Mouse (Mus musculus) megakaryocyte, adult 5-6 weeks (primary cell): Measurements from ENCODE around the gene Lect2. TPM values are rescaled to one million over a fixed set of nuclear protein-coding genes. Genes with fewer than 3 reads are reported as not detected.

Experiments used
- ATAC-seq: 2 replicates; pipeline ENCODE4 v1.8.0; 2016; ENCODE audit warnings: mild to moderate bottlenecking, inconsistent platforms; ENCODE audit not compliant: poor library complexity, severe bottlenecking
- total RNA-seq, 2 experiments: library from RNA; stranded (forward) in 1 of 2; stranded (reverse) in 1 of 2; fragments of 153-499, 151-499 nt in 1 of 2; fragments of 221-1000, 200-1000 nt in 1 of 2; gene quantifications; 2 replicates each; pipeline versions ENCODE4 v1.2.3 to v1.2.4; 2015 to 2017

The Lect2 gene
- total RNA-seq, 2 experiments from 2014 or later = not detected

- ATAC-seq = no peak
These were observed 10.5 kb upstream of the Lect2 start for GRCm38 (mm10) chr13:56558811-56559210.

DNA sequence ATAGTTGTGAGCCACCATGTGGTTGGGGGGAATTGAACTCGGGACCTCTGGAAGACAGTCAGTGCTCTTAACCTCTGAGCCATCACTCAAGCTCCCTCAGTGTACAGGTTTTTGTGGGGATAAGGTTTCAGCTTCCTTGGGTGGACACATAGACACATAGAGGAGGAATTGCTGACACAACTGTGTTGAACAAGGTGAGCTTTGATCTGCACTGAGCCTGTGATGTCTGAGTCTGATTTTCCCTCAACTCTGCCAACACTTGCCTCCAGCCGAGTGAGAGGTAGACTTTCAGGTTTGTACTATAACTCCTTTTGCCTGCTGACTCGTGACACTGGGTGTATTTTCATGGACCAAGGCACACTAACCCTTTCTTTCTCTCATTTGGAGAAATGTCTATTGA, 8.4 kb upstream of the Lect2 start:
- ATAC-seq = no peak

GRCm38 (mm10) chr13:56555957-56556356, 7.7 kb upstream of the Lect2 start:
- ATAC-seq = no peak

DNA sequence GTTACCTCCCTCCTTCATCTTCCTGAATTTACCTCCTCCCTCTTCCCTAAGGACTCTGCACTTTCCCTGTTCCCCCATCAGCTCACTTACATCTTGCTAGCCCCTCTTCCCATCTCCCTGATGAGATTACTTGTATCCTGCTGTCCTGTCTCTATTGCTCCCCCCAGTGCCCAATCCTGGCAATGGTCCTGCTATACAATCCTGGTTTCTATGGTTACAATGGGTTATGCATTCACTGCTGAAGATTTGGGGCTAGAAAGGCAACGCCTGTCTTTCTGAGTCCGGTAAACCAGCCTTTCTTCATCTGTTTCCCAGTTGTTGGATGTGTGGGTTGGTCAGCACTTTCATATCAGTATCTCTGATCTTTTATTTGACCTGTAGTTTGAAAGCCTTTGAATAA, 6.1 kb upstream of the Lect2 start:
- ATAC-seq = no peak

DNA sequence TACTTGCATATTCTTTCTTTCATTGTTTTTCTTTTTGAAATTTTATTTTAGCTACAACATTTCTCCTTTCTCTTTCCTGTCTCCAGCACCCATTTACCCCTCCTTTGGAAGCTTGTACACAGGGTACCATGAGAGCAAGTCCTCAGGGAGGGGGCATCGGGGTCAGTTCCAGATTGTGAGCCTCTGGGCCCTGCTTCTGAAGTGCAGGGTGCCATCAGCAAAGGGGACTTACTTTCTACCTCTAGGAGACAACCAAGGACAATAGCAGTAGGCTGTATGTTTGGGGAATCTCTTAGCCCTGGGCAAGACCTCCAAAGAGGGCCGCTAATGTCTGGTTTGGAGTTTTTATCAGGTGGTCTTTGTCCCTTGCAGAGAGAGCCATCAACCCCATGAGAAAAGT, 5.6 kb upstream of the Lect2 start:
- ATAC-seq = no peak

- no peak for ATAC-seq
These were observed 3.4 kb upstream of the Lect2 start for GRCm38 (mm10) chr13:56551661-56552060.

- ATAC-seq = no peak
These were observed 2.3 kb upstream of the Lect2 start for GRCm38 (mm10) chr13:56550574-56550973.

DNA sequence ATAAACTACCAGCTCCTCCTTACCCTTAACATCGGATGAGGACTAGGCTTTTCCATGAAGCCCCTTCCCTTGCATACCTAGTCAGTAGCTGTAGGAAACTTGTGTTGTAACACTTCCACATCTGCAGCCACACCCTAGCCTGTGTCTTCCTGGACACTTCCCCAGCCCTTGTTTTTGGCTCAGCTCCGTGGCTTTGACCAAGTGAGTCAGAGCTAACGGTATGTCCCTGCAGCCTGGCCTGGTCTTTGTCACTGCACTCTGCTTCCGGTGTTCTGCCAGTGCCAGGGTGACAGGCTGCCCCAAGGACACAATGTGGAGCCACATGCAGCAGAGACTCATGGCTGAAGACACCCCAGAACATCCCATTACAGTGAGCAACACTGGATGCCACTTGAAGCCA, 1.1 kb upstream of the Lect2 start:
- peak; percentile 79 for ATAC-seq

DNA sequence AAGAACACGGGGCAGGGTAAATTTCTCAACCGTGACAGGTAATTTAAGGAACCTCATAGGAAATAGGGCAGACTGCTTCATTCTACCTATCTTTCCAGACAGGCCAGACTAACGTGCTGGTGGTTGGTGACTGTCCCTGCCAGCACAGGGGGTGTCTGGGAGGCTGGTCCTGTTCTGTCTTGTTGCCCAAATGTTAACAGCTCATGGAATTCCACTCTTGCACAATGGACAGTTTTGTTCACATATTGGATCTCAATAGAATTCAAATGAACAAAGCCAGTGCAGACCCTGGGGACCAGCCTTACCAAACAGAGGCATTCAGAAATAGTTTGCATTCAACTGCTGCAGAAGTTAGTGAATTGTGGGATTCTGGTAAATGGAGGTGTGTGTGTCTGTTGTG, 3.3 kb downstream of the Lect2 start:
- ATAC-seq = no peak

DNA sequence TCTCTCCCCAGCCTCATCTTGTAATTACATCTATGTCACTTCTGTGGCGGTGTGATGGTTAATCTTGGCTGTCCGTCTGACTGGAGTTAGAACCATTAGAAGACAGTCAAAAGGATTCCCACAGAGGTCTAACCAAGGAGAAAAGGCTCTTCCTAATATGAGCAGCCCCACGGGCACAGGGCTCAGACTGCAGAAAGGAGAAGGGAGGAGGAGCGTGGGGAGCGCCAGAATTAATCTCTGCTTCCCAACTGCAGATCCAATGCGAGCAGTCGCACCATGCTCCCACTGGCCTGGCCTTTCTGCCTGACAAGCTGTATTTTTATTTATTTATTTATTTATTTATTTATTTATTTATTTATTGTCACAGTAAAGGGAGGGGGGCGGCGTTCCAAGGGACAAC, 4.5 kb downstream of the Lect2 start:
- ATAC-seq = no peak

- ATAC-seq = no peak
These were observed 8.5 kb downstream of the Lect2 start for GRCm38 (mm10) chr13:56539846-56540245.

DNA sequence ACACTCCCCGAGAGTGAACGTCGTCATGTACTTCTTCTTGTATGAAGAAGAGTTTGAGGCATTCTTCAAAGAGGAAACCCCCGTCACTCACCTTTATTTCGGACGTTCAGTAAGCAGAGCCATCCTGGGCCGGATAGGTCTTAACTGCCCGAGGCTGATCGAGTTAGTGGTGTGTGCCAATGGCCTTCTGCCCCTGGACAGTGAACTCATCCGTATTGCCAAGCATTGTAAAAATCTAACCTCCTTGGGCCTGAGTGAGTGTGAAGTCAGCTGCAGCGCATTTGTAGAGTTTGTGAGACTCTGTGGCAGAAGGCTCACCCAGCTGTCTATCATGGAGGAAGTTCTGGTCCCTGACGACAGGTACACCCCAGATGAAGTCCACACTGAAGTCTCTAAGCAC, 11.3 kb downstream of the Lect2 start:
- ATAC-seq = no peak

DNA sequence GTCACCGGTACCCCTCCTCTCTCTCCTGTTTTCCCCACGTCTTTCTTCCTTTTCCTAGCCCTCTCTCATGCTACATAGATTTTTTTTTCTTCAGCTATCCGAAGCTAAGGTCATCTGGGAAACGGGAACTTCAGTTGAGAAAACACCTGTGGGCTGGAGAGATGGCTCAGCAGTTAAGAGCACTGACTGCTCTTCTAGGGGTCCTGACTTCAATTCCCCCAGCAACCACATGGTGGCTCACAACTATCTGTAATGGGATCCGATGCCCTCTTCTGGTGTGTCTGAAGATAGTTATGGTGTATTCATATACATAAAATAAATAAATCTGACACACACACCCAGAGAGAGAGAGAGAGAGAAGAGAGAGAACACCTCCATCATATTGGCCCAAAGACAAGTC, 12.7 kb downstream of the Lect2 start:
- ATAC-seq = no peak

GRCm38 (mm10) chr13:56534931-56535330, 13.4 kb downstream of the Lect2 start:
- no peak for ATAC-seq

DNA sequence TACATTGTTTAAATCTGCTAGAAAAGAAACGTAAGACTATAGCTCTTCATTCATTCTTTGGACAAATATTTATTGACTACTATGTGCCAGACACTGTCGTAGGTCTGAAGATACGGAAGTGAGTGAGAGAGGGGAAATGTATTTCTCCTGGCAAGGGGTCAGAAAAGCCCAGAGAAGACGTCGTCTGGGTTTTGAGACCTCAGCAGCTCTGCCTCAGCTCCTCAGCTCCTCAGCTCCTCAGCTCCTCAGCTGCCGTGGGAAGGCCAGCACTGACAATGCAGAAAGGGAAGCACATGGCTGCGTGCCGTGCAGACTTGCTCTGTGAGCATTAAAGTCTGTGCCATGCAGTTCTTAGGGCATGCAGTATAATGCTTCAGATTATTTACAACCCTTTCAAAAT, 18.6 kb downstream of the Lect2 start:
- ATAC-seq = no peak

DNA sequence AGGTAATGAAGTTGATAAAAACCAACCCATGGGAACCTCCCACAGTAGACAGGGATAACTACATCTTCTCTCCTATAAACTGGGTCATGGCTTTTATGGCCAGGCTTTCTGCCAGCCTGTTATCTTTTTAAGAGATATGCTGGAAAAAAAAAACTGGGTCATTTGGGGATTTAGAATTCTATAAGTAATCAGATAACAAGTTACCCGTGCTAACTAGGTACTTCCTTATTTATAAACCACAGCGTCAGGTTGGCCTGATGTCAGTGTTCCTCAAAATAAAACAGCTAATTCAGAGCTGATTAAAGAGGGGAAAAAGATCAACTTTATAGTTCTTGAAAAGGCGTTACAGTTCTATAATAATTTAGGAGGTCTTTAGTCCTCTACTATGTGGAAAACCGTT, 19.3 kb downstream of the Lect2 start:
- peak; percentile 72 for ATAC-seq

- no peak for ATAC-seq
These were observed 20.0 kb downstream of the Lect2 start for GRCm38 (mm10) chr13:56528281-56528680.

- ATAC-seq = no peak
These were observed 20.5 kb downstream of the Lect2 start for GRCm38 (mm10) chr13:56527846-56528245.

- ATAC-seq = no peak
These were observed 21.4 kb downstream of the Lect2 start for GRCm38 (mm10) chr13:56526871-56527270.

GRCm38 (mm10) chr13:56522821-56523167, 25.5 kb downstream of the Lect2 start:
- no peak for ATAC-seq

GRCm38 (mm10) chr13:56522081-56522820, 26.1 kb downstream of the Lect2 start, which contains the start of gene Fbxl21:
Gene Fbxl21, plus strand, starts transcription at chr13:56522472.
- ATAC-seq = peak; percentile 99

DNA sequence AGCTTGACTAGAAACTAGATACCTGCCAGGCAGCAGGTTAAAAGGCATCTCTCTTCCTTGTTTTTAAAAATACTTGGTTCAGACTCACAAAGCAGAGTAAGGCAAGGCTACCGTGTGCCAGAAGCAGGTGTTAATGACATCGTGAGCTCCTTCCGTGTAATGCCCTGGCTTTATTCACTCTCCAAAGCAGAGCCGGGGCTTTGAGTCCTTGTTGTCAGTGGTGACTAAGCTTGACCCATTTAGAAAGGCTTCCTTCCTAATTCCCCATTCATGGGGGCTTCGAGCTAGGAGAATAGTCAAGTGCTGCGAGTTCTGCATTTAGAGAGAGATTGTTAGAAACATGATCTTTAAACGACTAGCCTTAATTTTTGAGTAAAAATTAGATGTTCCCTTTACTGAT, 31.5 kb downstream of the Lect2 start:
- ATAC-seq = no peak

DNA sequence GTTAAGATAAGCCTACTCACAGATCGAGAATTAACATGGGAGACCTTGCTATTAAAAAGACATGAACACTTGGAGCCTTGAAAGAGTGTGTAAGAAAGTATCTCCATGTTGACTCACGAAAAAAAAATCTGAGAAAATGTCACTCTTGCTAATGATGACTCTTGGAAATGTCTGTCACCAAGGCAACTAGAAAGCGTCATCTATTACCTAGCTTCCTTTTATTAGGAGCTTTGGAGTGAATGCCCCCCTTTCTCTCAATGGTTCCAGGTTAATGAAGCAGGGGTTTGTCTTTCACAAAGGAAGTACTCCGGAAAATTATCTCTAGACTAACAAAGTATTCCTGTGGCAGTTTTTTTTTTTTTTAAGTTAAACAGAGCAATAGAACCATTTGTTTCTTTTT, 32.0 kb downstream of the Lect2 start:
- no peak for ATAC-seq
